9 mouse cellular contexts compared by ENCODE assay signal in the genomic region with DNA sequence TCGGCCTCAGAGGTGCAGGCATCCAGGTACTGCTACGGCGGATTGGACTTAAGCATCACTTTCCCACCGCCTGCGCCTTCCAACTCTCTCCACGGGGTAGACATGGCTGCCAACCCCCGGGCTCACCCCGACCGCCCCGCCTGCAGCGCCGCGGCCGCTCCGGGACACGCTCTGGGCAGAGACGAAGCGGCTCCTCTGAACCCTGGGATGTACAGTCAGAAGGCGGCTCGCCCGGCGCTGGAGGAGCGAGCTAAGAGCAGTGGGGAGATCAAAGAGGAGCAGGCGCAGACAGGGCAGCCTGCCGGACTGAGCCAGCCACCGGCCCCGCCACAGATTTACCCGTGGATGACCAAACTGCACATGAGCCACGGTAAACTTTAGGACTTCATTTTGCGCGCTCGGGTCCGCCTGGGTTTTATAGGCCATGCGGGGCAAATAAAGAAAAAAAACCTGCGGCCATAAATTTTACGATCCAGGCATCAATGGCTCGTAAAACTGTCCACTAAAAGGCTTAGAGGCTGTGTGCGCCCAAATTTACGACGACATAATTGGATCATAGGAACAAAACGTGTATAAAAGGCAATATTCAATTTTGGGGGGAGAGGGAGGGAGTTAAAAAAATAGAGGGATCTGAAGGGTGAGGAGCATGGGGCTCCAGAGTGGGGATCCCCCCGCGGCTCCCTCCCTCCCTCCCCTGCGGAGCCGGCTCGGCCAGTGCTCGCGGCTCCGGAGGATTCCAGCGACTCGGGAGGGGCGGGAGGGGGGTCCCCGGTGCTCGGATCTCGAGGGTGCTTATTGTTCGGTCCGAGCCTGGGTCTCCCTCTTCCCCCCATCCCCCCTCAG. TPM values are rescaled to one million over a fixed set of nuclear protein-coding genes. Genes with fewer than 3 reads are reported as not detected.
DNase-seq lines count a peak whose midpoint lies in the region; ATAC-seq lines count a peak whose summit lies in the region.
"Had no signal": no experiment of that assay in that cellular context is flagged by ENCODE, and none has a peak within 500 bp of the region (broad histone marks: within the 10 kb centered on the region; RNA-seq: fewer than 3 reads in every experiment).

No protein-coding gene starts in this region.

- no peak overlapping the region for H3K4me2 ChIP-seq in midbrain, embryonic 14.5 days (ENCODE audit: low read length)
- H3K4me2 ChIP-seq in forebrain, embryonic 15.5 days (replicated peaks) = no peak overlapping the region
- H3K4me2 ChIP-seq in kidney, embryonic 15.5 days = peak overlapping the region; percentile 81
- H3K4me2 ChIP-seq in neural tube, embryonic 11.5 days (ENCODE audit: low read depth) = peak overlapping the region; percentile 99

- DNase-seq in midbrain, embryonic 10.5 days (ENCODE audit: low spot score) = peak; percentile 66
- DNase-seq in midbrain, embryonic 14.5 days = no peak
- DNase-seq in neural tube, embryonic 11.5 days (ENCODE audit: low spot score) = peak; percentile 85
- DNase-seq in c-Kit-positive CD71-positive TER-119-positive erythroid progenitor cells, embryonic 14.5 days (ENCODE audit: low spot score) = no peak
- DNase-seq in layer of hippocampus, postnatal 14 days (ENCODE audit: low spot score in 2 of 2) = no peak

- H3K27me3 ChIP-seq in midbrain, embryonic 10.5 days (ENCODE audit: low read depth, poor library complexity, severe bottlenecking) = peaks cover 100% of the 10 kb centered on the region
- H3K27me3 ChIP-seq in midbrain, embryonic 14.5 days (ENCODE audit: control insufficient read depth, insufficient read depth, low read length) = peaks cover 98% of the 10 kb centered on the region
- peaks cover 97% of the 10 kb centered on the region for H3K27me3 ChIP-seq in forebrain, embryonic 15.5 days
- H3K27me3 ChIP-seq in kidney, embryonic 15.5 days = peaks cover 84% of the 10 kb centered on the region
- H3K27me3 ChIP-seq in neural tube, embryonic 11.5 days (ENCODE audit: control insufficient read depth, insufficient read depth, low read length) = no peaks in the 10 kb centered on the region

- H3K4me1 ChIP-seq in midbrain, embryonic 10.5 days = peaks cover 13% of the 10 kb centered on the region
- no peaks in the 10 kb centered on the region for H3K4me1 ChIP-seq in midbrain, embryonic 14.5 days (ENCODE audit: control insufficient read depth, insufficient read depth, low read length)
- H3K4me1 ChIP-seq in forebrain, embryonic 15.5 days = peaks cover 5% of the 10 kb centered on the region; the same call in 1 of the 2 replicates
- peaks cover 94% of the 10 kb centered on the region for H3K4me1 ChIP-seq in kidney, embryonic 15.5 days
- H3K4me1 ChIP-seq in neural tube, embryonic 11.5 days (ENCODE audit: control insufficient read depth, insufficient read depth, low read length) = peaks cover 57% of the 10 kb centered on the region

- under 1% methylated on average over 49 of the region's 57 CpGs for WGBS in midbrain, embryonic 10.5 days
- under 1% methylated on average over 57 of the region's 57 CpGs for WGBS in midbrain, embryonic 14.5 days
- WGBS in forebrain, embryonic 15.5 days = under 1% methylated on average over 52 of the region's 57 CpGs
- under 1% methylated on average over 49 of the region's 57 CpGs for WGBS in kidney, embryonic 15.5 days
- under 1% methylated on average over 49 of the region's 57 CpGs for WGBS in neural tube, embryonic 11.5 days

- no peaks in the 10 kb centered on the region for H3K36me3 ChIP-seq in midbrain, embryonic 10.5 days
- no peaks in the 10 kb centered on the region for H3K36me3 ChIP-seq in midbrain, embryonic 14.5 days (ENCODE audit: control insufficient read depth, insufficient read depth, low read length)
- no peaks in the 10 kb centered on the region for H3K36me3 ChIP-seq in forebrain, embryonic 15.5 days
- no peaks in the 10 kb centered on the region for H3K36me3 ChIP-seq in kidney, embryonic 15.5 days
- H3K36me3 ChIP-seq in neural tube, embryonic 11.5 days (ENCODE audit: control insufficient read depth, insufficient read depth, low read length) = no peaks in the 10 kb centered on the region; the same call in 1 of the 2 replicates

- no peak overlapping the region for H3K9ac ChIP-seq in midbrain, embryonic 14.5 days (replicated peaks; ENCODE audit: low read length)
- H3K9ac ChIP-seq in forebrain, embryonic 15.5 days (replicated peaks) = no peak overlapping the region
- H3K9ac ChIP-seq in kidney, embryonic 15.5 days = peak overlapping the region; percentile 44
- peak overlapping the region; percentile 90 for H3K9ac ChIP-seq in neural tube, embryonic 11.5 days (ENCODE audit: low read length)

- H3K4me3 ChIP-seq in midbrain, embryonic 10.5 days = peak overlapping the region; percentile 20; the same call in 1 of the 2 replicates
- no peak overlapping the region for H3K4me3 ChIP-seq in midbrain, embryonic 14.5 days (replicated peaks; ENCODE audit: low read depth, low read length)
- H3K4me3 ChIP-seq in forebrain, embryonic 15.5 days = no peak overlapping the region
- H3K4me3 ChIP-seq in kidney, embryonic 15.5 days (replicated peaks) = peak overlapping the region; percentile 42
- peak overlapping the region; percentile 61 for H3K4me3 ChIP-seq in neural tube, embryonic 11.5 days (ENCODE audit: low read depth, low read length)

- no peak for ATAC-seq in midbrain, embryonic 14.5 days (ENCODE audit: low FRiP score, low TSS enrichment)
- 0 out of 2 replicates have a peak, but pooled peaks have one; percentile 23 for ATAC-seq in forebrain, embryonic 15.5 days (replicated peaks)
- ATAC-seq in kidney, embryonic 15.5 days (replicated peaks; ENCODE audit: low FRiP score) = peak; percentile 75
- peak; percentile 77 for ATAC-seq in neural tube, embryonic 11.5 days (ENCODE audit: insufficient read depth, low FRiP score, low TSS enrichment)
- no peak for ATAC-seq in monocyte, adult 5-6 weeks (replicated peaks; ENCODE audit: insufficient number of reproducible peaks, low FRiP score, low TSS enrichment, poor library complexity, severe bottlenecking)

- H3K9me3 ChIP-seq in midbrain, embryonic 10.5 days (replicated peaks) = no peaks in the 10 kb centered on the region
- no peaks in the 10 kb centered on the region for H3K9me3 ChIP-seq in midbrain, embryonic 14.5 days (ENCODE audit: control insufficient read depth, low read length)
- no peaks in the 10 kb centered on the region for H3K9me3 ChIP-seq in forebrain, embryonic 15.5 days
- no peaks in the 10 kb centered on the region for H3K9me3 ChIP-seq in kidney, embryonic 15.5 days (replicated peaks)
- H3K9me3 ChIP-seq in neural tube, embryonic 11.5 days (ENCODE audit: control insufficient read depth, low read length) = no peaks in the 10 kb centered on the region

- H3K27ac ChIP-seq in midbrain, embryonic 10.5 days (replicated peaks) = no peak overlapping the region
- no peak overlapping the region for H3K27ac ChIP-seq in midbrain, embryonic 14.5 days (replicated peaks; ENCODE audit: low read depth, low read length)
- H3K27ac ChIP-seq in forebrain, embryonic 15.5 days (replicated peaks) = no peak overlapping the region
- peak overlapping the region; percentile 95 for H3K27ac ChIP-seq in kidney, embryonic 15.5 days
- peak overlapping the region; percentile 99 for H3K27ac ChIP-seq in neural tube, embryonic 11.5 days (ENCODE audit: low read depth, low read length)

RNA-seq across cellular contexts. Expression of a gene that starts 4.3 kb away (rescaled TPM):
- polyA plus RNA-seq in midbrain, embryonic 10.5 days (2016; fragmentation: Nextera tagmentation; extraction: Ambion mirVana) = not detected in 2 replicates
- not detected in 2 replicates for polyA plus RNA-seq in midbrain, embryonic 14.5 days (2014; fragmentation: Nextera tagmentation; extraction: Ambion mirVana)
- polyA plus RNA-seq in forebrain, embryonic 15.5 days (2015; fragmentation: Nextera tagmentation; extraction: Ambion mirVana) = not detected in 2 replicates
- polyA plus RNA-seq in kidney, embryonic 15.5 days (2015; fragmentation: Nextera tagmentation; extraction: Ambion mirVana) = 7.9 and 10.2 TPM in 2 replicates
- 62.6 and 67.3 TPM in 2 replicates for polyA plus RNA-seq in neural tube, embryonic 11.5 days (2014; fragmentation: Nextera tagmentation; extraction: Ambion mirVana)
- not detected for total RNA-seq in layer of hippocampus, postnatal 14 days (2021)
- 0.57 TPM in 1 of 3 replicates, not detected in the others for total RNA-seq in monocyte, adult 5-6 weeks (2017)

RNA-seq across cellular contexts. Expression of a gene that starts 16.3 kb away (rescaled TPM):
- polyA plus RNA-seq in midbrain, embryonic 10.5 days (2016; fragmentation: Nextera tagmentation; extraction: Ambion mirVana) = not detected in 2 replicates
- polyA plus RNA-seq in midbrain, embryonic 14.5 days (2014; fragmentation: Nextera tagmentation; extraction: Ambion mirVana) = not detected in 2 replicates
- polyA plus RNA-seq in forebrain, embryonic 15.5 days (2015; fragmentation: Nextera tagmentation; extraction: Ambion mirVana) = not detected in 2 replicates
- polyA plus RNA-seq in kidney, embryonic 15.5 days (2015; fragmentation: Nextera tagmentation; extraction: Ambion mirVana) = 10.9 and 11.0 TPM in 2 replicates
- 95.9 and 96.4 TPM in 2 replicates for polyA plus RNA-seq in neural tube, embryonic 11.5 days (2014; fragmentation: Nextera tagmentation; extraction: Ambion mirVana)
- total RNA-seq in layer of hippocampus, postnatal 14 days (2021) = not detected
- not detected in 3 replicates for total RNA-seq in monocyte, adult 5-6 weeks (2017)

RNA-seq across cellular contexts. Expression of a gene that starts 24.0 kb away (rescaled TPM):
- not detected in 2 replicates for polyA plus RNA-seq in midbrain, embryonic 10.5 days (2016; fragmentation: Nextera tagmentation; extraction: Ambion mirVana)
- polyA plus RNA-seq in midbrain, embryonic 14.5 days (2014; fragmentation: Nextera tagmentation; extraction: Ambion mirVana) = not detected in 2 replicates
- not detected in 2 replicates for polyA plus RNA-seq in forebrain, embryonic 15.5 days (2015; fragmentation: Nextera tagmentation; extraction: Ambion mirVana)
- 8.7 and 11.1 TPM in 2 replicates for polyA plus RNA-seq in kidney, embryonic 15.5 days (2015; fragmentation: Nextera tagmentation; extraction: Ambion mirVana)
- polyA plus RNA-seq in neural tube, embryonic 11.5 days (2014; fragmentation: Nextera tagmentation; extraction: Ambion mirVana) = 63.7 and 67.1 TPM in 2 replicates
- not detected for total RNA-seq in layer of hippocampus, postnatal 14 days (2021)
- total RNA-seq in monocyte, adult 5-6 weeks (2017) = not detected in 3 replicates
- polyA plus RNA-seq: brain, embryonic 14.5 days had no signal

RNA-seq across cellular contexts. Expression of a gene that starts 38.1 kb away (rescaled TPM):
- not detected in 2 replicates for polyA plus RNA-seq in midbrain, embryonic 10.5 days (2016; fragmentation: Nextera tagmentation; extraction: Ambion mirVana)
- not detected in 2 replicates for polyA plus RNA-seq in midbrain, embryonic 14.5 days (2014; fragmentation: Nextera tagmentation; extraction: Ambion mirVana)
- polyA plus RNA-seq in forebrain, embryonic 15.5 days (2015; fragmentation: Nextera tagmentation; extraction: Ambion mirVana) = not detected in 2 replicates
- polyA plus RNA-seq in kidney, embryonic 15.5 days (2015; fragmentation: Nextera tagmentation; extraction: Ambion mirVana) = 10.0 and 10.7 TPM in 2 replicates
- polyA plus RNA-seq in neural tube, embryonic 11.5 days (2014; fragmentation: Nextera tagmentation; extraction: Ambion mirVana) = 36.1 and 40.0 TPM in 2 replicates
- total RNA-seq in layer of hippocampus, postnatal 14 days (2021) = not detected
- not detected in 3 replicates for total RNA-seq in monocyte, adult 5-6 weeks (2017)
- polyA plus RNA-seq: brain, embryonic 14.5 days had no signal

RNA-seq across cellular contexts. Expression of a gene that starts 47.1 kb away (rescaled TPM):
- polyA plus RNA-seq in midbrain, embryonic 10.5 days (2016; fragmentation: Nextera tagmentation; extraction: Ambion mirVana) = 0.04 and 0.06 TPM in 2 replicates
- polyA plus RNA-seq in midbrain, embryonic 14.5 days (2014; fragmentation: Nextera tagmentation; extraction: Ambion mirVana) = 0.12 TPM in 1 of 2 replicates, not detected in the other
- not detected in 2 replicates for polyA plus RNA-seq in forebrain, embryonic 15.5 days (2015; fragmentation: Nextera tagmentation; extraction: Ambion mirVana)
- polyA plus RNA-seq in kidney, embryonic 15.5 days (2015; fragmentation: Nextera tagmentation; extraction: Ambion mirVana) = 3.6 and 4.8 TPM in 2 replicates
- 36.3 and 37.3 TPM in 2 replicates for polyA plus RNA-seq in neural tube, embryonic 11.5 days (2014; fragmentation: Nextera tagmentation; extraction: Ambion mirVana)
- total RNA-seq in layer of hippocampus, postnatal 14 days (2021) = not detected
- not detected in 3 replicates for total RNA-seq in monocyte, adult 5-6 weeks (2017)

Comparison
In these comparisons a context has a peak if more than half of its experiments do, and no peak if none do; other contexts are left out.
1. DNase-seq: peak in midbrain, embryonic 10.5 days (single experiment) and neural tube, embryonic 11.5 days (single experiment); none in midbrain, embryonic 14.5 days (single experiment), c-Kit-positive CD71-positive TER-119-positive erythroid progenitor cells, embryonic 14.5 days (single experiment) and layer of hippocampus, postnatal 14 days (0 of 2).
2. H3K4me3 ChIP-seq: peak in midbrain, embryonic 10.5 days (single experiment), kidney, embryonic 15.5 days (single experiment) and neural tube, embryonic 11.5 days (single experiment); none in midbrain, embryonic 14.5 days (single experiment) and forebrain, embryonic 15.5 days (single experiment).
3. H3K27ac ChIP-seq: peak in kidney, embryonic 15.5 days (single experiment) and neural tube, embryonic 11.5 days (single experiment); none in midbrain, embryonic 10.5 days (single experiment), midbrain, embryonic 14.5 days (single experiment) and forebrain, embryonic 15.5 days (single experiment).
4. ATAC-seq: peak in forebrain, embryonic 15.5 days (single experiment), kidney, embryonic 15.5 days (single experiment) and neural tube, embryonic 11.5 days (single experiment); none in midbrain, embryonic 14.5 days (single experiment) and monocyte, adult 5-6 weeks (single experiment).
5. H3K4me2 ChIP-seq: peak in kidney, embryonic 15.5 days (single experiment) and neural tube, embryonic 11.5 days (single experiment); none in midbrain, embryonic 14.5 days (single experiment) and forebrain, embryonic 15.5 days (single experiment).
6. H3K9ac ChIP-seq: peak in kidney, embryonic 15.5 days (single experiment) and neural tube, embryonic 11.5 days (single experiment); none in midbrain, embryonic 14.5 days (single experiment) and forebrain, embryonic 15.5 days (single experiment).
7. RNA of a gene that starts 16.3 kb away (polyA plus RNA-seq): 95.9 to 96.4 TPM in neural tube, embryonic 11.5 days and 10.9 to 11.0 TPM in kidney, embryonic 15.5 days; not detected in midbrain, embryonic 10.5 days, not detected in midbrain, embryonic 14.5 days and not detected in forebrain, embryonic 15.5 days; every median in the first group is over 10 times any median in the second.